Mouse (Mus musculus) T-helper 17 cell (primary cell): Measurements from ENCODE around the gene Cyp2j6.

Experiments used
- in situ Hi-C, 2 experiments: fragments of 300-600 bp; cut with MboI, MseI; formaldehyde crosslinking; loops; 1 replicate in 1 of 2; 2 replicates in 1 of 2; pipeline ENCODE4 v1.15.1; 2025; ENCODE audit warnings: high pct_unique_total_duplicates in 2 of 2

The Cyp2j6 gene

GRCm38 (mm10) chr4:96553133-96553819 lies at the start of gene Cyp2j6:
Cyp2j6 (minus strand) TSS chr4:96553661.
- in situ Hi-C loops, result no loop called here

- in situ Hi-C loops, result loop anchor here in 1 of 2 experiments (25.0 kb wide), 1 partner anchor 1896 kb away; no protein-coding TSS in a partner anchor
These were observed 38.3 kb upstream of the Cyp2j6 start for GRCm38 (mm10) chr4:96591791-96592150.

- in situ Hi-C loops, result loop anchor here in 1 of 2 experiments (25.0 kb wide), 1 partner anchor 1896 kb away; no protein-coding TSS in a partner anchor
These were observed 37.7 kb upstream of the Cyp2j6 start, which contains the start of gene Cyp2j9 for GRCm38 (mm10) chr4:96590911-96591790. Cyp2j9 (minus strand) TSS chr4:96591578.

- in situ Hi-C loops, result loop anchor here in 1 of 2 experiments (25.0 kb wide), 1 partner anchor 1906 kb away; no protein-coding TSS in a partner anchor
These were observed 28.1 kb upstream of the Cyp2j6 start for GRCm38 (mm10) chr4:96581425-96582088.

- in situ Hi-C loops, result loop anchor here in 1 of 2 experiments (25.0 kb wide), 1 partner anchor 1907 kb away; no protein-coding TSS in a partner anchor
These were observed 26.9 kb upstream of the Cyp2j6 start for GRCm38 (mm10) chr4:96580351-96580750.

- in situ Hi-C loops, result no loop called here
These were observed 16.0 kb upstream of the Cyp2j6 start for GRCm38 (mm10) chr4:96569442-96569841.

GRCm38 (mm10) chr4:96567988-96568387 lies 14.5 kb upstream of the Cyp2j6 start:
- in situ Hi-C loops, result no loop called here

- in situ Hi-C loops, result no loop called here
These were observed 12.3 kb upstream of the Cyp2j6 start for GRCm38 (mm10) chr4:96565808-96566207.

GRCm38 (mm10) chr4:96560464-96560863 lies 7.0 kb upstream of the Cyp2j6 start:
- in situ Hi-C loops, result no loop called here

GRCm38 (mm10) chr4:96559781-96560180 lies 6.3 kb upstream of the Cyp2j6 start:
- in situ Hi-C loops, result no loop called here

GRCm38 (mm10) chr4:96551619-96552018 lies 1.8 kb downstream of the Cyp2j6 start:
- in situ Hi-C loops, result no loop called here

GRCm38 (mm10) chr4:96545976-96546375 lies 7.5 kb downstream of the Cyp2j6 start:
- in situ Hi-C loops, result no loop called here

GRCm38 (mm10) chr4:96525772-96526171 lies 27.7 kb downstream of the Cyp2j6 start:
- in situ Hi-C loops, result no loop called here

GRCm38 (mm10) chr4:96522256-96522655 lies 31.2 kb downstream of the Cyp2j6 start:
- in situ Hi-C loops, result no loop called here

- in situ Hi-C loops, result loop anchor here in 1 of 2 experiments (10.0 kb wide), 1 partner anchor 875 kb away; no protein-coding TSS in a partner anchor
These were observed 43.4 kb downstream of the Cyp2j6 start for GRCm38 (mm10) chr4:96510083-96510482.

GRCm38 (mm10) chr4:96507286-96507685 lies 46.2 kb downstream of the Cyp2j6 start, which contains the start of gene Cyp2j8:
Cyp2j8 (minus strand) TSS chr4:96507386.
- in situ Hi-C loops, result no loop called here
